Mouse (Mus musculus) forebrain, embryonic 14.5 days (tissue): ENCODE data around the gene Arntl2. TPM values are rescaled to one million over a fixed set of nuclear protein-coding genes. Genes with fewer than 3 reads are reported as not detected.
A peak's percentile ranks its signal among the peaks of the same experiment; 100 is the strongest.

Source experiments
- ATAC-seq: fragments of 200-750 bp; cut with Nextera tagmentation; 2 replicates; pipeline ENCODE4 v1.8.0; 2017; ENCODE audit warnings: mild to moderate bottlenecking, moderate library complexity
- DNase-seq: peaks from one replicate; pipeline ENCODE4 v3.0.0-alpha.2; 2015; ENCODE audit warnings: low spot score
- H3K27ac ChIP-seq: fragments of 300-500 bp; sonication (generic); 2 replicates; pipeline ENCODE4 v1.5.1; 2014; ENCODE audit warnings: low read depth, mild to moderate bottlenecking, control low read depth, low read length, moderate library complexity
- H3K27me3 ChIP-seq: fragments of 300-500 bp; sonication (generic); replicated peaks from 2 replicates; pipeline ENCODE4 v1.6.1; 2014; ENCODE audit warnings: low read length, control low read depth, mixed read lengths; ENCODE audit not compliant: control insufficient read depth, insufficient read depth
- H3K36me3 ChIP-seq: fragments of 300-500 bp; sonication (generic); 2 replicates; pipeline ENCODE4 v1.6.1; 2014; ENCODE audit warnings: low read length, control low read depth; ENCODE audit not compliant: control insufficient read depth, insufficient read depth
- H3K4me1 ChIP-seq: fragments of 300-500 bp; sonication (generic); 2 replicates; pipeline ENCODE4 v1.6.1; 2014; ENCODE audit warnings: antibody characterized with exemption, low read length, control low read depth; ENCODE audit not compliant: control insufficient read depth, insufficient read depth
- H3K4me2 ChIP-seq: fragments of 300-500 bp; sonication (generic); 2 replicates; pipeline ENCODE4 v1.6.1; 2014; ENCODE audit warnings: mild to moderate bottlenecking, control low read depth, low read length
- H3K4me3 ChIP-seq: fragments of 300-500 bp; sonication (generic); 2 replicates; pipeline ENCODE4 v1.5.1; 2014; ENCODE audit warnings: low read depth, low read length, control low read depth
- H3K9ac ChIP-seq: fragments of 300-500 bp; sonication (generic); 2 replicates; pipeline ENCODE4 v1.6.1; 2014; ENCODE audit warnings: mild to moderate bottlenecking, low read length, control low read depth, moderate library complexity
- H3K9me3 ChIP-seq: fragments of 300-500 bp; sonication (generic); replicated peaks from 2 replicates; pipeline ENCODE4 v1.6.1; 2016; ENCODE audit warnings: low read length, control low read depth, mixed read lengths; ENCODE audit not compliant: control insufficient read depth
- WGBS: fragments of 180-500 bp; shearing (Covaris S2); extraction: QIAGEN DNeasy Blood & Tissue Kit; methylation state at CpG from one replicate; pipeline ENCODE4 v1.1.7; 2014; 5-methylcytosine and 5-hydroxymethylcytosine counted together
- polyA plus RNA-seq: library from polyadenylated mRNA; unstranded; fragments of >200 nt; fragmentation: Nextera tagmentation; extraction: Ambion mirVana; gene quantifications from 2 replicates; pipeline ENCODE4 v1.2.1, GENCODE M21; 2014

Arntl2 gene
- polyA plus RNA-seq, 1 experiment from 2014 or later, result 1.0 TPM

GRCm38 (mm10) chr6:146874415-146874814, 78.6 kb downstream of the Arntl2 start:
- ATAC-seq (no peak), DNase-seq (no peak)
- 82% methylated on average over 6 of the region's 6 CpGs for WGBS

GRCm38 (mm10) chr6:146876820-146877219, 81.0 kb downstream of the Arntl2 start:
- H3K4me3 ChIP-seq, result no peak overlapping the region
- no peak overlapping the region for H3K9ac ChIP-seq
- no peak for DNase-seq
- H3K4me2 ChIP-seq, result no peak overlapping the region
- H3K27me3 ChIP-seq, result no peaks in the 10 kb centered on the region
- H3K27ac ChIP-seq, result no peak overlapping the region
- no peak for ATAC-seq
- H3K4me1 ChIP-seq, result peaks cover 2% of the 10 kb centered on the region; the same call in 1 of the 2 replicates
- H3K36me3 ChIP-seq, result no peaks in the 10 kb centered on the region
- WGBS, result 90% methylated on average over 2 of the region's 2 CpGs
- H3K9me3 ChIP-seq, result peaks cover 3% of the 10 kb centered on the region; the same call in 1 of the 2 replicates

More at GRCm38 (mm10) chr6:146874415-146874814, 78.6 kb downstream of the Arntl2 start:
- H3K36me3 ChIP-seq, result no peaks in the 10 kb centered on the region
- no peak overlapping the region for H3K9ac ChIP-seq
- H3K4me1 ChIP-seq, result peaks cover 2% of the 10 kb centered on the region; the same call in 1 of the 2 replicates
- H3K4me2 ChIP-seq, result no peak overlapping the region
- H3K4me3 ChIP-seq, result no peak overlapping the region
- H3K9me3 ChIP-seq, result peaks cover 3% of the 10 kb centered on the region; the same call in 1 of the 2 replicates
- no peak overlapping the region for H3K27ac ChIP-seq
- no peaks in the 10 kb centered on the region for H3K27me3 ChIP-seq

GRCm38 (mm10) chr6:146877425-146878045, 81.7 kb downstream of the Arntl2 start:
- no peak overlapping the region for H3K4me3 ChIP-seq
- ATAC-seq (no peak), DNase-seq (no peak)
- no peaks in the 10 kb centered on the region for H3K27me3 ChIP-seq
- H3K4me1 ChIP-seq, result peaks cover 2% of the 10 kb centered on the region; the same call in 1 of the 2 replicates
- H3K27ac ChIP-seq, result no peak overlapping the region
- no peak overlapping the region for H3K4me2 ChIP-seq
- H3K9me3 ChIP-seq, result peaks cover 3% of the 10 kb centered on the region; the same call in 1 of the 2 replicates
- H3K9ac ChIP-seq, result no peak overlapping the region
- H3K36me3 ChIP-seq, result no peaks in the 10 kb centered on the region
- 86% methylated on average over 12 of the region's 12 CpGs for WGBS

GRCm38 (mm10) chr6:146878926-146879325, 83.1 kb downstream of the Arntl2 start:
- Histone ChIP-seq H3K4me3 (no peak overlapping the region), H3K4me1 (peaks cover 2% of the 10 kb centered on the region; the same call in 1 of the 2 replicates), H3K36me3 (no peaks in the 10 kb centered on the region), H3K9me3 (peaks cover 3% of the 10 kb centered on the region; the same call in 1 of the 2 replicates), H3K27me3 (no peaks in the 10 kb centered on the region), H3K9ac (no peak overlapping the region), H3K4me2 (no peak overlapping the region), H3K27ac (no peak overlapping the region)
- ATAC-seq (peak; percentile 15; the same call in 1 of the 2 replicates), DNase-seq (no peak)
- 12% methylated on average over 10 of the region's 10 CpGs for WGBS

- no peak overlapping the region for H3K4me2 ChIP-seq
- H3K4me3 ChIP-seq, result no peak overlapping the region
- H3K9ac ChIP-seq, result no peak overlapping the region
- DNase-seq (no peak), ATAC-seq (no peak)
- peaks cover 2% of the 10 kb centered on the region; the same call in 1 of the 2 replicates for H3K4me1 ChIP-seq
- no peaks in the 10 kb centered on the region for H3K36me3 ChIP-seq
- no peak overlapping the region for H3K27ac ChIP-seq
- H3K9me3 ChIP-seq, result peaks cover 3% of the 10 kb centered on the region; the same call in 1 of the 2 replicates
- no peaks in the 10 kb centered on the region for H3K27me3 ChIP-seq
- 51% methylated on average over 9 of the region's 9 CpGs for WGBS
These were observed 84.0 kb downstream of the Arntl2 start for GRCm38 (mm10) chr6:146879856-146880255.

- ATAC-seq, result no peak
- Histone ChIP-seq H3K4me3 (no peak overlapping the region), H3K27ac (no peak overlapping the region), H3K9ac (no peak overlapping the region), H3K36me3 (no peaks in the 10 kb centered on the region), H3K4me2 (no peak overlapping the region), H3K4me1 (peaks cover 2% of the 10 kb centered on the region; the same call in 1 of the 2 replicates), H3K9me3 (peaks cover 3% of the 10 kb centered on the region; the same call in 1 of the 2 replicates), H3K27me3 (no peaks in the 10 kb centered on the region)
- WGBS, result 60% methylated on average over 4 of the region's 4 CpGs
- DNase-seq, result no peak
These were observed 84.4 kb downstream of the Arntl2 start for GRCm38 (mm10) chr6:146880296-146880695.

- ATAC-seq (no peak), DNase-seq (no peak)
- H3K9ac ChIP-seq, result no peak overlapping the region
- no peaks in the 10 kb centered on the region; the same call in 1 of the 2 replicates for H3K27me3 ChIP-seq
- no peak overlapping the region for H3K27ac ChIP-seq
- no peaks in the 10 kb centered on the region for H3K36me3 ChIP-seq
- WGBS, result 65% methylated on average over 13 of the region's 13 CpGs
- no peak overlapping the region for H3K4me2 ChIP-seq
- no peak overlapping the region for H3K4me3 ChIP-seq
- no peaks in the 10 kb centered on the region for H3K9me3 ChIP-seq
- peaks cover 2% of the 10 kb centered on the region; the same call in 1 of the 2 replicates for H3K4me1 ChIP-seq
These were observed 86.3 kb downstream of the Arntl2 start for GRCm38 (mm10) chr6:146881896-146882770.
